Mouse (Mus musculus): ENCODE measurements around the gene Pla2g5. TPM values are rescaled to one million over a fixed set of nuclear protein-coding genes. Genes with fewer than 3 reads are reported as not detected.

Gene Pla2g5
- total RNA-seq, 1 experiment from 2014 or later = not detected

GRCm38 (mm10) chr4:138806160-138806559 lies 57.1 kb downstream of the Pla2g5 start:
- ATAC-seq (ENCODE audit: extremely low read depth, insufficient number of reproducible peaks, low FRiP score, poor library complexity, severe bottlenecking) = no peak

- ATAC-seq (ENCODE audit: extremely low read depth, insufficient number of reproducible peaks, low FRiP score, poor library complexity, severe bottlenecking) = no peak
Measured at GRCm38 (mm10) chr4:138805248-138805647, 58.0 kb downstream of the Pla2g5 start.

GRCm38 (mm10) chr4:138802917-138803316 lies 60.4 kb downstream of the Pla2g5 start:
- ATAC-seq (ENCODE audit: extremely low read depth, insufficient number of reproducible peaks, low FRiP score, poor library complexity, severe bottlenecking) = no peak

GRCm38 (mm10) chr4:138801631-138802030 lies 61.7 kb downstream of the Pla2g5 start:
- no peak for ATAC-seq (ENCODE audit: extremely low read depth, insufficient number of reproducible peaks, low FRiP score, poor library complexity, severe bottlenecking)

GRCm38 (mm10) chr4:138800134-138800744 lies 63.0 kb downstream of the Pla2g5 start:
- no peak for ATAC-seq (ENCODE audit: extremely low read depth, insufficient number of reproducible peaks, low FRiP score, poor library complexity, severe bottlenecking)

GRCm38 (mm10) chr4:138797217-138797570 lies 66.1 kb downstream of the Pla2g5 start:
- ATAC-seq (ENCODE audit: extremely low read depth, insufficient number of reproducible peaks, low FRiP score, poor library complexity, severe bottlenecking) = no peak

- no peak for ATAC-seq (ENCODE audit: extremely low read depth, insufficient number of reproducible peaks, low FRiP score, poor library complexity, severe bottlenecking)
Measured at GRCm38 (mm10) chr4:138796513-138797216, 66.6 kb downstream of the Pla2g5 start.

- no peak for ATAC-seq (ENCODE audit: extremely low read depth, insufficient number of reproducible peaks, low FRiP score, poor library complexity, severe bottlenecking)
Measured at GRCm38 (mm10) chr4:138794344-138794743, 68.9 kb downstream of the Pla2g5 start.

GRCm38 (mm10) chr4:138793276-138793675 lies 70.0 kb downstream of the Pla2g5 start:
- no peak for ATAC-seq (ENCODE audit: extremely low read depth, insufficient number of reproducible peaks, low FRiP score, poor library complexity, severe bottlenecking)

- ATAC-seq (ENCODE audit: extremely low read depth, insufficient number of reproducible peaks, low FRiP score, poor library complexity, severe bottlenecking) = no peak
Measured at GRCm38 (mm10) chr4:138792599-138792998, 70.7 kb downstream of the Pla2g5 start.

GRCm38 (mm10) chr4:138791452-138791851 lies 71.8 kb downstream of the Pla2g5 start:
- no peak for ATAC-seq (ENCODE audit: extremely low read depth, insufficient number of reproducible peaks, low FRiP score, poor library complexity, severe bottlenecking)

- no peak for ATAC-seq (ENCODE audit: extremely low read depth, insufficient number of reproducible peaks, low FRiP score, poor library complexity, severe bottlenecking)
Measured at GRCm38 (mm10) chr4:138788381-138788780, 74.9 kb downstream of the Pla2g5 start.

- ATAC-seq (ENCODE audit: extremely low read depth, insufficient number of reproducible peaks, low FRiP score, poor library complexity, severe bottlenecking) = no peak
Measured at GRCm38 (mm10) chr4:138786141-138786540, 77.1 kb downstream of the Pla2g5 start.

- no peak for ATAC-seq (ENCODE audit: extremely low read depth, insufficient number of reproducible peaks, low FRiP score, poor library complexity, severe bottlenecking)
Measured at GRCm38 (mm10) chr4:138785721-138786120, 77.6 kb downstream of the Pla2g5 start.

- no peak for ATAC-seq (ENCODE audit: extremely low read depth, insufficient number of reproducible peaks, low FRiP score, poor library complexity, severe bottlenecking)
Measured at GRCm38 (mm10) chr4:138782098-138782497, 81.2 kb downstream of the Pla2g5 start.

- ATAC-seq (ENCODE audit: extremely low read depth, insufficient number of reproducible peaks, low FRiP score, poor library complexity, severe bottlenecking) = no peak
Measured at GRCm38 (mm10) chr4:138780300-138780699, 83.0 kb downstream of the Pla2g5 start.

- no peak for ATAC-seq (ENCODE audit: extremely low read depth, insufficient number of reproducible peaks, low FRiP score, poor library complexity, severe bottlenecking)
Measured at GRCm38 (mm10) chr4:138777417-138778407, 85.6 kb downstream of the Pla2g5 start.

GRCm38 (mm10) chr4:138775435-138775834 lies 87.8 kb downstream of the Pla2g5 start, which contains the start of gene Pla2g2d:
TSS of gene Pla2g2d (plus strand) at chr4:138775735.
- ATAC-seq (ENCODE audit: extremely low read depth, insufficient number of reproducible peaks, low FRiP score, poor library complexity, severe bottlenecking) = no peak

GRCm38 (mm10) chr4:138772386-138772785 lies 90.9 kb downstream of the Pla2g5 start:
- no peak for ATAC-seq (ENCODE audit: extremely low read depth, insufficient number of reproducible peaks, low FRiP score, poor library complexity, severe bottlenecking)
